Mouse (Mus musculus) embryonic facial prominence, embryonic 11.5 days (tissue): ENCODE results near the gene Wfikkn1. TPM values are rescaled to one million over a fixed set of nuclear protein-coding genes. Genes with fewer than 3 reads are reported as not detected.

ENCODE experiments used
- ATAC-seq: fragments of 200-750 bp; cut with Nextera tagmentation; replicated peaks from 2 replicates; pipeline ENCODE4 v1.8.0; 2017; ENCODE audit warnings: low read depth; ENCODE audit not compliant: insufficient number of reproducible peaks, low FRiP score, low TSS enrichment
- DNase-seq: peaks from one replicate; pipeline ENCODE4 v3.0.0-alpha.2; 2015; ENCODE audit warnings: low spot score
- H3K27ac ChIP-seq: fragments of 300-500 bp; sonication (generic); replicated peaks from 2 replicates; pipeline ENCODE4 v1.5.1; 2014; ENCODE audit warnings: mild to moderate bottlenecking, low read depth, low read length, control low read depth
- H3K27me3 ChIP-seq: fragments of 300-500 bp; sonication (generic); 2 replicates; pipeline ENCODE4 v1.6.1; 2014; ENCODE audit warnings: mild to moderate bottlenecking, low read length, moderate library complexity, mixed read lengths; ENCODE audit not compliant: control insufficient read depth, insufficient read depth
- H3K36me3 ChIP-seq: fragments of 300-500 bp; sonication (generic); replicated peaks from 2 replicates; pipeline ENCODE4 v1.6.1; 2014; ENCODE audit warnings: low read depth, mild to moderate bottlenecking, low read length, moderate library complexity, mixed read lengths; ENCODE audit not compliant: control insufficient read depth, insufficient read depth
- H3K4me1 ChIP-seq: fragments of 300-500 bp; sonication (generic); 2 replicates; pipeline ENCODE4 v1.6.1; 2014; ENCODE audit warnings: low read length, mixed read lengths; ENCODE audit not compliant: control insufficient read depth, insufficient read depth
- H3K4me2 ChIP-seq: fragments of 300-500 bp; sonication (generic); 2 replicates; pipeline ENCODE4 v1.6.1; 2014; ENCODE audit warnings: low read depth, mild to moderate bottlenecking, control low read depth, low read length, moderate library complexity
- H3K4me3 ChIP-seq: fragments of 300-500 bp; sonication (generic); 2 replicates; pipeline ENCODE4 v1.5.1; 2014; ENCODE audit warnings: low read depth, low read length, control low read depth
- H3K9ac ChIP-seq: fragments of 300-500 bp; sonication (generic); replicated peaks from 2 replicates; pipeline ENCODE4 v1.6.1; 2014; ENCODE audit warnings: mild to moderate bottlenecking, control low read depth, low read length
- H3K9me3 ChIP-seq: fragments of 300-500 bp; sonication (generic); replicated peaks from 2 replicates; pipeline ENCODE4 v1.6.1; 2016; ENCODE audit warnings: mild to moderate bottlenecking, low read length, inconsistent platforms, mixed read lengths; ENCODE audit not compliant: control insufficient read depth
- WGBS: fragments of 180-500 bp; shearing (Covaris S2); extraction: QIAGEN DNeasy Blood & Tissue Kit; methylation state at CpG from one replicate; pipeline ENCODE4 v1.1.7; 2014; 5-methylcytosine and 5-hydroxymethylcytosine counted together
- polyA plus RNA-seq: library from polyadenylated mRNA; unstranded; fragments of >200 nt; fragmentation: Nextera tagmentation; extraction: Ambion mirVana; gene quantifications from 2 replicates; pipeline ENCODE4 v1.2.1, GENCODE M21; 2014

The Wfikkn1 gene
- polyA plus RNA-seq, 1 experiment from 2014 or later, result 0.87 TPM

GRCm38 (mm10) chr17:25882306-25882705 is 1.6 kb upstream of the Wfikkn1 start:
- Histone ChIP-seq H3K4me1 (peaks cover 19% of the 10 kb centered on the region), H3K27me3 (no peaks in the 10 kb centered on the region), H3K9me3 (no peaks in the 10 kb centered on the region), H3K36me3 (no peaks in the 10 kb centered on the region; the same call in none of the 2 replicates), H3K4me3 (no peak overlapping the region), H3K4me2 (no peak overlapping the region), H3K27ac (peak overlapping the region; percentile 52), H3K9ac (no peak overlapping the region)
- DNase-seq, result no peak
- no peak for ATAC-seq
- 19% methylated on average over 5 of the region's 5 CpGs for WGBS

GRCm38 (mm10) chr17:25881691-25882090 is 1.0 kb upstream of the Wfikkn1 start:
- no peak overlapping the region for H3K4me2 ChIP-seq
- H3K4me3 ChIP-seq, result no peak overlapping the region
- H3K36me3 ChIP-seq, result no peaks in the 10 kb centered on the region; the same call in none of the 2 replicates
- no peak for ATAC-seq
- no peak overlapping the region; the same call in 1 of the 2 replicates for H3K9ac ChIP-seq
- H3K4me1 ChIP-seq, result peaks cover 19% of the 10 kb centered on the region
- H3K9me3 ChIP-seq, result no peaks in the 10 kb centered on the region
- DNase-seq, result no peak
- H3K27me3 ChIP-seq, result no peaks in the 10 kb centered on the region
- no peak overlapping the region; the same call in 1 of the 2 replicates for H3K27ac ChIP-seq
- 13% methylated on average over 4 of the region's 4 CpGs for WGBS

GRCm38 (mm10) chr17:25880913-25881641 is 419 bp upstream of the Wfikkn1 start:
- H3K4me3 ChIP-seq, result no peak overlapping the region
- no peaks in the 10 kb centered on the region; the same call in none of the 2 replicates for H3K36me3 ChIP-seq
- DNase-seq (peak; percentile 58), ATAC-seq (no peak)
- peak overlapping the region; percentile 56 for H3K27ac ChIP-seq
- H3K9ac ChIP-seq, result 0 out of 2 replicates have a peak overlapping the region, but pooled peaks have one; percentile 18
- no peak overlapping the region for H3K4me2 ChIP-seq
- no peaks in the 10 kb centered on the region for H3K27me3 ChIP-seq
- no peaks in the 10 kb centered on the region for H3K9me3 ChIP-seq
- 3% methylated on average over 5 of the region's 5 CpGs for WGBS
- peaks cover 19% of the 10 kb centered on the region for H3K4me1 ChIP-seq

- H3K9me3 ChIP-seq, result no peaks in the 10 kb centered on the region
- no peaks in the 10 kb centered on the region for H3K27me3 ChIP-seq
- no peaks in the 10 kb centered on the region; the same call in none of the 2 replicates for H3K36me3 ChIP-seq
- ATAC-seq (no peak), DNase-seq (no peak)
- H3K27ac ChIP-seq, result no peak overlapping the region
- WGBS, result 78% methylated on average over 8 of the region's 8 CpGs
- H3K9ac ChIP-seq, result no peak overlapping the region
- H3K4me2 ChIP-seq, result no peak overlapping the region
- H3K4me1 ChIP-seq, result peaks cover 19% of the 10 kb centered on the region
- H3K4me3 ChIP-seq, result no peak overlapping the region
Observed at GRCm38 (mm10) chr17:25879750-25880149, 908 bp downstream of the Wfikkn1 start.

- Histone ChIP-seq H3K27me3 (no peaks in the 10 kb centered on the region), H3K9ac (no peak overlapping the region), H3K27ac (no peak overlapping the region), H3K4me2 (no peak overlapping the region), H3K9me3 (no peaks in the 10 kb centered on the region), H3K4me1 (peaks cover 19% of the 10 kb centered on the region), H3K36me3 (no peaks in the 10 kb centered on the region; the same call in none of the 2 replicates), H3K4me3 (no peak overlapping the region)
- no peak for ATAC-seq
- no peak for DNase-seq
- WGBS, result 48% methylated on average over 4 of the region's 4 CpGs
Observed at GRCm38 (mm10) chr17:25879261-25879660, 1.4 kb downstream of the Wfikkn1 start.

- no peak overlapping the region for H3K4me2 ChIP-seq
- H3K36me3 ChIP-seq, result no peaks in the 10 kb centered on the region; the same call in none of the 2 replicates
- no peak overlapping the region for H3K27ac ChIP-seq
- no peaks in the 10 kb centered on the region for H3K9me3 ChIP-seq
- 85% methylated on average over 19 of the region's 19 CpGs for WGBS
- H3K27me3 ChIP-seq, result no peaks in the 10 kb centered on the region
- no peak overlapping the region for H3K4me3 ChIP-seq
- no peak for ATAC-seq
- H3K9ac ChIP-seq, result no peak overlapping the region
- DNase-seq, result no peak
- peaks cover 19% of the 10 kb centered on the region for H3K4me1 ChIP-seq
Observed at GRCm38 (mm10) chr17:25878611-25879180, 2.0 kb downstream of the Wfikkn1 start.

- H3K4me3 ChIP-seq, result no peak overlapping the region
- ATAC-seq (no peak), DNase-seq (no peak)
- no peak overlapping the region for H3K9ac ChIP-seq
- H3K9me3 ChIP-seq, result no peaks in the 10 kb centered on the region
- peaks cover 19% of the 10 kb centered on the region for H3K4me1 ChIP-seq
- no peak overlapping the region for H3K27ac ChIP-seq
- no peaks in the 10 kb centered on the region; the same call in none of the 2 replicates for H3K36me3 ChIP-seq
- WGBS, result 92% methylated on average over 32 of the region's 32 CpGs
- no peaks in the 10 kb centered on the region for H3K27me3 ChIP-seq
- H3K4me2 ChIP-seq, result no peak overlapping the region
Observed at GRCm38 (mm10) chr17:25877741-25878610, 2.7 kb downstream of the Wfikkn1 start.
